Mouse (Mus musculus) ES-E14 (cell line): ENCODE results near the gene Zfp384.

Experiments used
- HCFC1 ChIP-seq: IDR thresholded peaks from 2 replicates; pipeline ENCODE4 v1.6.1; 2012; ENCODE audit warnings: low read length, inconsistent platforms, borderline replicate concordance; ENCODE audit not compliant: insufficient read depth
- MAFK ChIP-seq: IDR thresholded peaks from 2 replicates; pipeline ENCODE4 v1.6.1; 2014; ENCODE audit warnings: mild to moderate bottlenecking, low read depth, low read length, inconsistent platforms; ENCODE audit not compliant: insufficient read depth
- ZNF384 ChIP-seq: IDR thresholded peaks from 2 replicates; pipeline ENCODE4 v1.6.1; 2012; ENCODE audit warnings: low read depth, low read length, inconsistent platforms

- TF ChIP-seq MAFK, result no peak
- TF ChIP-seq HCFC1, result no peak
- no peak for TF ChIP-seq ZNF384
Measured at GRCm38 (mm10) chr6:125039131-125039530, 30.2 kb downstream of the Zfp384 start.
